Mouse (Mus musculus) brown adipose tissue, adult 24 weeks (tissue): ENCODE data around the gene Hcn4. TPM values are rescaled to one million over a fixed set of nuclear protein-coding genes. Genes with fewer than 3 reads are reported as not detected.

Experiments used
- H3K27ac ChIP-seq: fragments of 200-500 bp; replicated peaks from 2 replicates; pipeline ENCODE4 v1.5.1; 2012; ENCODE audit warnings: low read depth, mild to moderate bottlenecking, low read length
- H3K4me1 ChIP-seq: fragments of 200-500 bp; 2 replicates; pipeline ENCODE4 v1.6.1; 2012; ENCODE audit warnings: low read length, mixed read lengths; ENCODE audit not compliant: control insufficient read depth, insufficient read depth, insufficient read length
- H3K4me3 ChIP-seq: fragments of 200-500 bp; 2 replicates; pipeline ENCODE4 v1.5.1; 2012; ENCODE audit warnings: low read depth, mild to moderate bottlenecking, low read length, moderate library complexity; ENCODE audit not compliant: insufficient read depth
- polyA plus RNA-seq: library from polyadenylated mRNA; stranded (reverse); fragments of >200 nt; gene quantifications from 2 replicates; pipeline ENCODE4 v1.2.4, GENCODE M21; 2012; ENCODE audit not compliant: missing spikeins, insufficient read depth, insufficient read length

Gene Hcn4
- 0.16 and 0.25 TPM in 2 replicates for polyA plus RNA-seq

DNA sequence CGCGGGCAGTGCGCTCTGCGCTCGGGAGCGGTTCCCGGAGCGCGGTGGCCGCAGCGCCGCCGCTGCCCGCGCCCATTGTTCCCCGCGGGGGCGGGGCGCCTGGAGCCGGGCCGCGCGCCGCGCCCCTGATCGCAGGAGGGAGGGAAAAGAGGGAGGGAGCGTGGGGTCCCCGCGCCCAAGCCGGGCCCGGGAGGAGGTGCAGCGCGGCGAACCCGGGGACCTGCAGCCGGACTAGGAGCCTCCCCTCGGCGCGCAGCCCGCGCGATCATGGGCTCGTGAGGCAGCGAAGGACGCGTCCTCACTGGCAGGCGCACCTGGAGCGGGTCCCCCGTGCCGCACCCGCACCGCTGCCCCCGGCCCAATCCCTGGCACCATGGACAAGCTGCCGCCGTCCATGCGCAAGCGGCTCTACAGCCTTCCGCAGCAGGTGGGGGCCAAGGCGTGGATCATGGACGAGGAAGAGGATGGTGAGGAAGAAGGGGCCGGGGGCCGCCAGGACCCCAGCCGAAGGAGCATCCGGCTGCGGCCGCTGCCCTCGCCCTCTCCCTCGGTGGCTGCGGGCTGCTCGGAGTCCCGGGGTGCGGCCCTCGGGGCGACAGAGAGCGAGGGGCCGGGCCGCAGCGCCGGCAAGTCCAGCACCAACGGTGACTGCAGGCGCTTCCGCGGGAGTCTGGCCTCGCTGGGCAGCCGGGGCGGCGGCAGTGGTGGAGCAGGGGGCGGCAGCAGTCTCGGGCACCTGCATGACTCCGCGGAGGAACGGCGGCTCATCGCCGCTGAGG lies at the start of gene Hcn4:
Hcn4 (plus strand) TSS at position 274 of the 779 bp plus-strand sequence.
- H3K4me3 ChIP-seq = peak within 1 kb of the TSS; percentile 64
- no peak within 1 kb of the TSS for H3K27ac ChIP-seq

DNA sequence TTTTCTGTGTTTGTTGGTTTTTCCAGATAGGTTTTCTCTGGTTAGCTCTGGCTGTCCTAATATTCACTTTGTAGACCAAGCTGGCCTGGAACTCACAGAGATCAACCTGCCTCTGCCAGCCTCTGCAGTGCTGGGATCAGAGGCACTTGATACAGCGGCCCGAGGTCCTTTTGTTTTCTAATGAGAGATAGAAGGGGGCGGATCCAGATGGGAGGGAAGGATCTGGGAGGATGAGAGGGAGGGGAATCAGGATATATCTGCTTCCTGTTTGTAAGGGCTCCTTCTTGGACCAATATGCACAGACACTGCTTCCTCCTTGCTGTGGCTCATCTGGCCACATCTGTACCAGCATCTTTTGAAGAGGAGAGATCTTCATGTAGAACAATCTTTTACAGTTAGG lies 48.5 kb upstream of the Hcn4 start:
- H3K4me3 ChIP-seq = no peak overlapping the region
- H3K27ac ChIP-seq = no peak overlapping the region
- no peaks in the 10 kb centered on the region for H3K4me1 ChIP-seq

More for the DNA sequence above, at the start of gene Hcn4:
- H3K4me1 ChIP-seq = no peaks in the 10 kb centered on the region

DNA sequence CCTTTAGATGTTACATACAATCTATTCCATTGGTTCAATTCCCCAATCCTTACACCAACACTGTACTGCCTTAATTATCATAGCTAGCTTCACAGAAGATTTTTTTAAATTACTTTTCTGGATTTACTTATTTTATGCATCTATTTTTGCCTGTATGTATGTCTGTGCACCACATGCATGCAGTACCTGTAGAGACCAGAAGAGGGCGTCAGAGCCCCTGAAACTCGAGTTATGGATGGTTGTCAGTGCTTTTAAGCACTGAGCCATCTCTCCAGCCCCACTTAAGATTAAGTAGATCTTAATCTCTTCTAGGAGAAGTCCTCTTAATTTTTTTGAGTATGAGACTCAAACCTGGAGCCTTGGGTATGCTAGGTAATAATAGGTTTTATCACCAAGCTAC lies 47.8 kb upstream of the Hcn4 start:
- Histone ChIP-seq H3K4me3 (no peak overlapping the region), H3K27ac (no peak overlapping the region)

DNA sequence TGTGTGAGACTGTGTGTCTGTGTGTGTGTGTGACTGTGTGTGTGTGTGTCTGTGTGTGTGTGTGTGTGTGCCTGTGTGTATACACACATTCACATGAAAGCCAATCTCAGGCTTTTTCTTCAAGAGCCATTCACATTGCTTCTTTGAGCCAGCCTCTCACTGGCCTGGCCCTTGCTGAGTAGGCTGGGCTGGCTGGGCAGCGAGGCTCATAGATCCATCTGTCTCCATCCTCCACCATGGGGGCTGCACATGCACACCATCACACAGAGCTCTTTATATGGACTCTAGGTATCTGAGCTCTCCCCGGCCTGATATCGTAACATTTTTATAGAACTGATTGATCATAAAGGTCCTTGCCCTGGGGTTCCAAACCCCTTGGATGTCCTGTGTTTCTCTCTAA lies 33.7 kb upstream of the Hcn4 start:
- H3K27ac ChIP-seq = no peak overlapping the region
- no peak overlapping the region for H3K4me3 ChIP-seq
- no peaks in the 10 kb centered on the region for H3K4me1 ChIP-seq

More for the DNA sequence above, 47.8 kb upstream of the Hcn4 start:
- no peaks in the 10 kb centered on the region for H3K4me1 ChIP-seq

DNA sequence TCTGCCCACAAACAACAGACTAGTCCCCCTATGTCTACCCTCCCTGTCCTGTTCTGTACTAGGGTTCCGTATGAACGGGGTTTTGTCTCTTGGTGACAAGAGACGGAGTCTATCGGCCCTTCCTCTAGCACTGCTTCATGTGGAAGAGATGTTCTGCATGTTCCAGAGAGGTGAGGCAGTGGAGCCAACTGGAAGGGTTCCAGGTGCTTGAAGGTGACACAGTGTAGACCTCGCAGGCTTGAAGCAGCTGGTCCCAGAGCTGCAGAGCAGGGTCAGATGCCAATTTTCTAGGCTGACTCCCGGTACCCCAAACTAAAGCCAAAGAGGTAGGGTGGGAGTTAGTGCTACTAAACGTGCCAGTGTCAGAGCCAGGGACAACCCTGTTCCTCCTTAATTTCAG lies 25.1 kb upstream of the Hcn4 start:
- Histone ChIP-seq H3K4me1 (peaks cover 16% of the 10 kb centered on the region), H3K4me3 (no peak overlapping the region)

DNA sequence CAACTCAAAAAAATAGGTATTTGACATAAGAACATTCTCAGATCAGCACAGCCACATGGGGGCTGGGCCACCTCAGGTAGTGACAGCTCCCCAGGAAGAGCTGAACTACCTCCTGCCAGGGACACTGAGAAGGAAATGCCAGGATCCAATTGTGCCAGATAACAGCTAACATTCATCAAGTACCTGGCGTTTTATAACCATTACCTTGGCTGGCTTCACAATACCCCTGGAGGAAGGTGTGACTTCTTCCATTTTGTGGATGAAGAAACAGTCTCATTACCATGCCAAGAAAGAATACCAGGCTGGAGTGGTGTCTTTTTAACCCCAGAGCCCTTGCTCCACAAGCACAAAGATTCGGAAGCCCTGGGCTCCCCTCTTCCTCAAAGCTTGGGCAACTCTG lies 21.8 kb upstream of the Hcn4 start:
- Histone ChIP-seq H3K4me1 (peaks cover 23% of the 10 kb centered on the region), H3K27ac (no peak overlapping the region), H3K4me3 (no peak overlapping the region)

More for the DNA sequence above, 25.1 kb upstream of the Hcn4 start:
- no peak overlapping the region for H3K27ac ChIP-seq

DNA sequence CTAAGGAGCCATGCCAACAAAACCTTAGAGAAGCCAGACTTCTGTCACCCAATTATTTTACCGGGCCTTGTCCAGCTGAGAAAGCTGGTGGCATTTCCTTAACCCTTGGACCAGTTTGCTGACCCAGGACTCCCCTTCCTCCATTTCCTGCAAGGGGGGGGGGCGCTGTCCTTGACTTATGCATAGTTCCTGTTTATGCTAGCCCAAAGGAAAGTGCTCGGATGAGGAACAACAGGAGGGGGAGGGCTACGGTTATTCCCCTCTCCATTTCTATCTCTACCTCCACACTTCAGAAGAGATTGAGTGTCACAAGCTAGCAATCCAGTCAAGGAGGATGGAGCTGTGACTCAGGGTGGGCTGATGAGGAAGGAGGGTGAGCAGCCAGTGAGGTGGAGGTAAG lies 20.9 kb upstream of the Hcn4 start:
- peak overlapping the region; percentile 79 for H3K27ac ChIP-seq
- peaks cover 23% of the 10 kb centered on the region for H3K4me1 ChIP-seq

DNA sequence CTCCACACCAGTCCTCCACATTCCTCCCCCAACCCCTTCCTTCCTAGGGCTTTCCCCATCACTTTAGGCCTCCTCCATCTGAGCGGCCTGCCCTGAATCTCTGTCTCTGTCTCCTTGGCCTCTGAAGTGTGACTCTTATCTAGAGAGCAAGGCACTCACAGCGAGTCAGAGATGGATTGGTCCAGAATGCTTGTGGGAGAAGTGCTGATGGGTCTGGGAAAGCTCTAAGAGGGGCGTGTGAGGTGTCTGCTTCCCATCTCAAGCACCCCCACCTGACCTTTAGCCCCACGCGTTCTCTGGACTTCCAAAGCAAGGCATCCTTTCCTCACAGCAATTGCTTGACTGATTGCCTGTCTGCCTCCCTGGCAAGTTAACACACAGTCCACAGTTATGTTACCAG lies 20.4 kb upstream of the Hcn4 start:
- H3K4me3 ChIP-seq = peak overlapping the region; percentile 35
- H3K4me1 ChIP-seq = peaks cover 23% of the 10 kb centered on the region
- H3K27ac ChIP-seq = peak overlapping the region; percentile 79

More for the DNA sequence above, 20.9 kb upstream of the Hcn4 start:
- H3K4me3 ChIP-seq = peak overlapping the region; percentile 35

DNA sequence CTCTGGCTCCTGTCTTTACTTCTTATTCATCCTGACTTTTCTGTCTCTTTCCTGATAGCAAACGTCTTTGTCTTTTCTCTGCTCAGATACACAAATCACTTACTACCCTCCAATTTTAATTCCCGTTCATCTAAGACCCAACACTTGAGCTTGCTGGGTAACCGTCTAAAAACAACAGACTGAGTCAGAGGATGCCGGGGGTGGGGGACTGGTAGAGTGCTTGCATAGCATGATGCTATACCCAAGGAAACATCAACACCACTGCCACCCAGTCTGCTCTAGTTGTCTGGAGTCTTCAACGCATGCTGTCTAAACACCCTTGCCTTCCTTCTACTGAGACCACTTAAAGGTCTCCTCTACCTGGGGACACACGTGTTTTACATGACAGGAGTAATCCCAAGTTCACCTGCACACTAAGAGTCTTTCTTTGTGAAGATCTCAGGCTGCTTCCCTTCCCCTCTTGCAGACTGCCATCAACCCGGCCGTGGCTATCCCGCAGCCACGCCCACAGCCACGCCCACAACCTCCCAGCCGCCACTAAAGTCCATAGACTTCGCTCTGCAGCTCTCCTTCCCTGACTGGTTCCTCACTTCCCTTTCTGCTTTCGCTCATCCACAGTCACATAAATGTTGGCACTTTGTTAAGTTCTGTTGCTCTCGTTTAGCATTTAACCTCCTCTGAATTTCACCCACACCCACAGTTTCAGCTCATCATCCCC lies 17.5 kb upstream of the Hcn4 start:
- Histone ChIP-seq H3K4me3 (peak overlapping the region; percentile 30; the same call in 1 of the 2 replicates), H3K27ac (no peak overlapping the region)

DNA sequence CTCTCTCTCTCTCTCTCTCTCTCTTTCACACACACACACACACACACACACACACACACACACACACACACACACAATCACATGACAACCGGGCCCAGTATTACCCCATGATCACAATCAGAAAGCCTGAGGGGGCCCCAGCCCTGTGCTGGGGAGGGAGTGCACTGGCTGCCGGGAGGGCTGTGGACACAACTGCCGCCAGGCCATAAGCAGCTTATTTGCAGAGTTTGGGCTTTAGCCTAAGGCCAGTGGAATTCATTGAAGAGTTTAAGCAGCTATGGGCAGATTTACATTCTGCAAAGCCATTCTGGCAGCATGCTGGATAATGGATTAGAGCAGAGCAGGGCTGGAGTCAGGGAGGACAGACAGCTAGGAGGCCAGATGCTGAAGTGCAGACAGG lies 12.0 kb upstream of the Hcn4 start:
- H3K4me3 ChIP-seq = no peak overlapping the region
- H3K27ac ChIP-seq = no peak overlapping the region
- no peaks in the 10 kb centered on the region for H3K4me1 ChIP-seq

More for the DNA sequence above, 17.5 kb upstream of the Hcn4 start:
- peaks cover 23% of the 10 kb centered on the region for H3K4me1 ChIP-seq

DNA sequence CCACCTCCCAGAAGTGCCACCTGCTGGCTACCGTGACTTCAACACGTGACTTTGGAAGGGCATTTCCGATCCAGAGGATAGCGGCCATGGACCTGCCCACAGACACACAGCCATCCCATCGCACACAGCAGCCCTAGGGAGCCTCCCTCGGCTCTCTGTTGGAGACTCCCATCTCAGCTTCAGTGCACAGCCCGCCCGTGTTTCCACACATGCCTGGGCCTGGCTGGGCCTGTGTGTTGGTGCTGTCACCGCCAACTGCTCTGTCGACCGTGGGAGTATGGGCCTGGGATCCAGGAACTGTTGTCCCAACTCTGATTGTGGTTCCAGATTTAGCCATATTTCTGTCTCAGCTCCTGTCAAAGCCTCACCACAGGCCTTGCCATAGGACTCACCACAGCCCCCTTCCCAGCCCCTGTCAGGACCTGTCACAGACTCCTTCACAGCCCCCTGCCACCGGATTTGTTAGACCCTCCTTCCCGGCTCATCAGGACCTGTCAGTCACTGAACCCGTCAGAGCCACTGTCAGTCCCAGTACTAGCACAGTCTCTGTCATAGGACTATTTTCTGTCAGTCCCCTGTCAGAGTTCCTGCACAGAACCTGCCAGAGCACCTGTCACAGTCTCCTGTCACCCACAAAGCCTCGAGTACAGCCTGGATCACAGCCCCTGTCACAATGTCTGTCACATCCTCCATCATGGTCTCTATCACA lies 7.5 kb upstream of the Hcn4 start:
- H3K4me3 ChIP-seq = no peak overlapping the region
- H3K4me1 ChIP-seq = no peaks in the 10 kb centered on the region
- H3K27ac ChIP-seq = no peak overlapping the region

DNA sequence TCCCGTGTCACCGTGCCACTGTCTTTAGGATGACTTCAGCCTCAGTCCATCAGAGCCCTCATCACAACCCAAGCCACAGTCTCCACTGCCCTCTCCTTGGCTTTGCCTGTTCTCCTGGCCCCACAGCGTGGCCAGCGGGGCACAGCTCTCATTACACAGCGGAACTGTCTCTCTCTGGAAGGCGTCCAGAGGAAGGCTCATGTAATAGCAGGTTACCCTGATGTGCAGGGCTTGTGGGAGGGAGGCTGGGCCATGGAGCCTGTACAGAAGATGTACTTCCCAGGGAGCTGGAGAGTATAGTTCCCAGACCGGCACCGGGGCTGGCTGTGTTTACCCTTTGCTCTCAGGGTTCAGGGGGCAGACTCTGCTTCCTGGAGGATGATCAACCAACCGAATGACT lies 6.8 kb upstream of the Hcn4 start:
- Histone ChIP-seq H3K4me3 (no peak overlapping the region), H3K27ac (no peak overlapping the region), H3K4me1 (no peaks in the 10 kb centered on the region)

DNA sequence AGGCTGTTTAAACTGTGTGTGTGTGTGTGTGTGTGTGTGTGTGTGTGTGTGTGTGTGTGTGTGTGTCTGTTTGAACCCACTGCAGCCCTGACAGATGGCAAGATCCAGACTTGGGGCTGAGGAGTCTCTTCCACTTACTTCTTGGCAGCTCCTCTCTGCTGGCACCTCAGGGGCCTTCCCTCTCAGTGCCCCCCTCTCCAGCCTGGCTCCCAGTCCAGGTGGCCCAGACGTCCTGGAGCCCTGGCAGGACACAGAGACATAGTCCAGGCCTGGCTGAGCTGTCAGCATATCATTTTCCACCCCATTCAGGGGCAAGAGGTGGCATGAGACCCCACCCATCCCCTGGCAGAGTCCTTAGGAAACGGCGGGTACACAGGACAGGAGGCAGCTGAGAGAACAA lies 5.5 kb upstream of the Hcn4 start:
- Histone ChIP-seq H3K4me3 (no peak overlapping the region), H3K27ac (no peak overlapping the region), H3K4me1 (no peaks in the 10 kb centered on the region)

DNA sequence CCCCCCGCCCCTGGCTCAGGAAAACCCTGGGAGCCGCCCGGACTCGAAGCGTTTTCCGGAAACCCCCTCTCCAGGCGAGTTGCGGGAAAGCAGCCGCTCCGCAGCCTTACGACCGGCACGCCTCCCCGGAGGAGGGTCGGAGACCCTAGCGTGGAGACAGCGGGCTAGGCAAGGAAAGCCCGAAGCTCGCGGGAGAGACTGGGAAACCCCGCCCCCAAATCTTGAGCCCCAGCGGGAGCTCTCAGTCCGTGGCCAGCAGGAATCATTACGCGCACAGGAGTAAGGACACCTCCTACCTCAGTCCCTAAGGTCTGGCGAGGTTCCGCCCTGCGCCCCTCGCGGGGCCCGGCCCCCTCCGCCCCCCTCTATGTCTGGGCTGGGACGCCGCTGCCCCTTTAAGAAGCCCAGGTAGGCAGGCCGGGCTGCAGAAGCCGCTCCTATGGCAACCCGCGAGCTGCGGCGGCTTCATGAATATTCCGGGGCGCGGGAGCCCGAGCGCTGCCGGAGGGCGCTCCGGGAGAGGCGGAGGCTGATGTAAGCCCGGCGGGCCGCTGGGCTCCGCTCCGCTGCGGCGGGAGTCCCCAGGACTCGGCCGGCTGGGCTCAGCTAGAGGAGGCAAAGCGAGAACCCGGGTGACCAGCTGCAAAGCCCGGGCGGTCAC lies 651 bp upstream of the Hcn4 start:
- Histone ChIP-seq H3K27ac (no peak overlapping the region), H3K4me3 (peak overlapping the region; percentile 64), H3K4me1 (no peaks in the 10 kb centered on the region)

DNA sequence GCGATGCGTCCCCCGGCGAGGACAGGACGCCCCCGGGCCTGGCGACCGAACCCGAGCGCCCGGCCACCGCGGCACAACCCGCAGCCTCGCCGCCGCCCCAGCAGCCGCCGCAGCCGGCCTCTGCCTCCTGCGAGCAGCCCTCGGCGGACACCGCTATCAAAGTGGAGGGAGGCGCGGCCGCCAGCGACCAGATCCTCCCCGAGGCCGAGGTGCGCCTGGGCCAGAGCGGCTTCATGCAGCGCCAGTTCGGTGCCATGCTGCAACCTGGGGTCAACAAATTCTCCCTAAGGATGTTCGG lies 655 bp downstream of the Hcn4 start:
- H3K4me1 ChIP-seq = no peaks in the 10 kb centered on the region
- peak overlapping the region; percentile 64 for H3K4me3 ChIP-seq
- H3K27ac ChIP-seq = no peak overlapping the region
